Mouse (Mus musculus) B cell, adult 2 months (primary cell): ENCODE measurements at regions not wholly inside any gene's neighbourhood (a gene's known extent, or its start where the extent isn't known, plus 50 kb on each side); places are given as distances from the start of the nearest gene placed in this dataset.
A peak's percentile ranks its signal among the peaks of the same experiment; 100 is the strongest.

ENCODE experiments used
- DNase-seq, 2 experiments: peaks; one replicate each; pipeline ENCODE4 v3.0.0; 2022

GRCm38 (mm10) chr16:95809127-95809876, 107.4 kb downstream of the Ets2 start:
- DNase-seq: no peak

- no peak for DNase-seq
Observed at GRCm38 (mm10) chr16:95806510-95806909, 104.6 kb downstream of the Ets2 start.

- DNase-seq: no peak
Observed at GRCm38 (mm10) chr16:95804199-95804598, 102.3 kb downstream of the Ets2 start.

GRCm38 (mm10) chr16:95802641-95803040, 100.8 kb downstream of the Ets2 start:
- no peak for DNase-seq

GRCm38 (mm10) chr16:95802207-95802606, 100.3 kb downstream of the Ets2 start:
- DNase-seq: no peak

- no peak for DNase-seq
Observed at GRCm38 (mm10) chr16:95800911-95801442, 99.1 kb downstream of the Ets2 start.

- DNase-seq: peak in 1 of 2 experiments; percentile 28
Observed at GRCm38 (mm10) chr16:95798582-95798981, 96.7 kb downstream of the Ets2 start.

GRCm38 (mm10) chr16:95798099-95798498, 96.2 kb downstream of the Ets2 start:
- DNase-seq: no peak

GRCm38 (mm10) chr16:95797141-95797540, 95.3 kb downstream of the Ets2 start:
- no peak for DNase-seq

GRCm38 (mm10) chr16:95794876-95795275, 93.0 kb downstream of the Ets2 start:
- DNase-seq: no peak

- DNase-seq: no peak
Observed at GRCm38 (mm10) chr16:95794281-95794727, 92.4 kb downstream of the Ets2 start.

- DNase-seq: no peak
Observed at GRCm38 (mm10) chr16:95790691-95791090, 88.8 kb downstream of the Ets2 start.

GRCm38 (mm10) chr16:95789548-95789947, 87.7 kb downstream of the Ets2 start:
- no peak for DNase-seq

GRCm38 (mm10) chr16:95781681-95782080, 79.8 kb downstream of the Ets2 start:
- DNase-seq: peak; percentile 51 to 63

- no peak for DNase-seq
Observed at GRCm38 (mm10) chr16:95780431-95780830, 78.6 kb downstream of the Ets2 start.

GRCm38 (mm10) chr16:95778845-95779722, 77.2 kb downstream of the Ets2 start:
- no peak for DNase-seq

- DNase-seq: no peak
Observed at GRCm38 (mm10) chr16:95778173-95778572, 76.3 kb downstream of the Ets2 start.

GRCm38 (mm10) chr16:95776610-95777363, 74.9 kb downstream of the Ets2 start:
- DNase-seq: no peak

GRCm38 (mm10) chr16:95776010-95776409, 74.1 kb downstream of the Ets2 start:
- DNase-seq: no peak

GRCm38 (mm10) chr16:95775361-95775760, 73.5 kb downstream of the Ets2 start:
- DNase-seq: no peak

- DNase-seq: no peak
Observed at GRCm38 (mm10) chr16:95773151-95773550, 71.3 kb downstream of the Ets2 start.
